Mouse (Mus musculus) CD4-positive, CD25-positive, alpha-beta regulatory T cell, adult 9 weeks (primary cell): ENCODE data around the gene Sgip1. TPM values are rescaled to one million over a fixed set of nuclear protein-coding genes. Genes with fewer than 3 reads are reported as not detected.

ENCODE experiments used
- polyA plus RNA-seq: library from polyadenylated mRNA; unstranded; fragments of 100-300 nt; shearing (Covaris generic); gene quantifications from one replicate; pipeline ENCODE4 v1.2.1, GENCODE M21; 2017

Sgip1 gene
- 0.69 TPM for polyA plus RNA-seq

DNA sequence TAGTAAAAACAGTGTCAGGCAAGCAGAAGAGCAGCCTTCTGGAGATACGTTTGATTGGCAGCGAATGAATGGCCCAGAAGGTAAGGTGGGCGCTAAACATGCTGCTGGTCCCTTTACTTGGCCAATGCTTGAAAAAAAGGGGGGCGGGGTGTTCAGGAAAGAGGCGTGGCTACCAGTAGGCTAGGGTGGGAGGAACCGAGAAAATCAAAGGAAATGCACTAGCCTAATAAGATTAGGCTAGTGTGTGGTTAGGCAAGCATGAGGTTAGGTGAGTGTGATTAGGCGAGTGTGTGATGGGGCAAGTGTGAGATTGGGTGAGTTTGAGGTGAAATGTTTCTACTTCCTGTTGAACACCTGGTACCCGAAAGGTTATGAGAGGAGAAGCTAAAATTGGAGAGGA is at the start of gene Sgip1:
Gene Sgip1, plus strand, starts transcription at position 11 of the 400 bp plus-strand sequence.

DNA sequence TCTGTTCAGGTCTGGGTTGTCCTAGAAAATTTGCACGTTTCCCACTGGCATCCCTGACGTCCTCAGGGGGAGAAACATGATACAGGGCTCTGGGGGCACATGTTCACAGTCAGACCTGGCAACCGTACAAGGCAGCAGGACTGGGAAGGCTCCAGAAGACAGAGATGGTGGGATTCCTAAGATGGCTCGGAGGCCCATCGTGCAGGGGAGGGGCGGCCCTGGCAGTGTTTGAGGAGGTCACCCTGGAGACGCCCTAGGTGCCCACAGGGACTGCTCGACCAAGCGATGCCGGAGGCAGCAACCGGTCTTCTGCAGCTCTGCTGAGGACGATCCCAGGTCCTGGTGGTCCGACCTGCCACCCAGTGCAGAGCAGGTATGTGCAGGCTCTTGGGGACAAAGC is 237.3 kb downstream of the Sgip1 start, which contains the start of gene Tctex1d1:
Gene Tctex1d1, plus strand, starts transcription at position 167 of the 400 bp plus-strand sequence.

Other genes with a start within 250 kb of the Sgip1 start
- gene Tctex1d1, start 237.3 kb downstream of the Sgip1 start, polyA plus RNA-seq: not detected